Mouse (Mus musculus) MN1 (cell line): ENCODE results near the gene Rnf11.

Source experiments
- DNase-seq: peaks from one replicate; pipeline ENCODE4 v3.0.0-alpha.2; 2016; ENCODE audit warnings: low spot score

The Rnf11 gene

DNA sequence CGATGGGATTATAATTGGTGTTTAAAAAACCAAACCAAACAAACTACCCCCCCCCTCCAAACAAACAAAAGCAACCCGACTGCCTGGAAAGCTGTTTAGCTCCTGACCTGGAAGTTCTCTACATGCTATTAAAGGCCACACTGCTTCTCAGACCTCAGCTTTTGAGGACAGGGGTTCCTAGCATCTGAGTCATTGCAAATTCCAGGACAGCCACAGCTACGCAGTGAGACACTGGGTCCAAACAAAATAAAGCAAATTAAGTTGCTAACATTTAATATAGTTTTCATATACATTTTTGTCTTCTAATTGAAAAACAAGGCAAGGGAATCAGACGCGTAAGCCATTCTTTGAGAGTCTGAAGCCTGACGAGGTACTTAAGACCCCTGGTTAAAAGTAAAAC, 40.1 kb downstream of the Rnf11 start:
- DNase-seq: no peak

DNA sequence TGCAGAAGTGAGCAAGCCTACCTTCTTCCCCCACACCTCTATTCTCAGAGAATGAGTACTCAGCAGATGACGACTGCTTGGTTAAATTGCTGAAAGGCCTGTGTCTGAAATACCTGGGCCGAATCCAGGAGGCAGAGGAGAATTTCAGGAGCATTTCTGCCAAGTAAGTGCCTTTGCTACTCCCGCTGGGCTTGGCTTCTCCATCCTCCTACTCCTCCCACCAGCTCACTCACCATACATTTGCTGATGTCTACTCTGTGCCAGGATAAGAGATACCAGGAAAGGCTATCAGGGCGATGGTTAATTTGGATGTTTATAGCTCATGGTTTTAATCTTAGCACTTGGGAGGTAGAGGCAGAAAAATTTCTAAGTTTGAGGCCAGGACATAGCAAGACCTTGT, 41.9 kb downstream of the Rnf11 start:
- DNase-seq: no peak

DNA sequence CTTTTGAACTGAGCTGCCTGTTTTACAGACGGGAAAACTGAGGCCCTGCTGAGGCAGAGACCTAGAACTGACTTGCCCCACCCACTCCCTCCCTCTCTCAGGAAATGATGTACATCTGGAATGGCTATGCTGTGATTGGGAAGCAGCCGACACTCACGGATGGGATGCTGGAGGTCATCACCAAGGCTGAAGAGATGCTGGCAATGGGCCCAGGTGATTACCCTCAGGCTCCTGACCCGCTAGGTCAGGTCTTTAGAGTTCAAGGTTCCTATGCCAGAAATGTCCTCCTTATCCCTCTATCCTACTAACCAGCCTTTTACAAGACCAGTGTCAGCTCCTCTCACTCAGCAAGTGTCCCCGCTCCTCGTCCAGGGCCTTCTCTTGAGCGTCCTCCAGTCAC, 42.4 kb downstream of the Rnf11 start:
- DNase-seq: no peak

DNA sequence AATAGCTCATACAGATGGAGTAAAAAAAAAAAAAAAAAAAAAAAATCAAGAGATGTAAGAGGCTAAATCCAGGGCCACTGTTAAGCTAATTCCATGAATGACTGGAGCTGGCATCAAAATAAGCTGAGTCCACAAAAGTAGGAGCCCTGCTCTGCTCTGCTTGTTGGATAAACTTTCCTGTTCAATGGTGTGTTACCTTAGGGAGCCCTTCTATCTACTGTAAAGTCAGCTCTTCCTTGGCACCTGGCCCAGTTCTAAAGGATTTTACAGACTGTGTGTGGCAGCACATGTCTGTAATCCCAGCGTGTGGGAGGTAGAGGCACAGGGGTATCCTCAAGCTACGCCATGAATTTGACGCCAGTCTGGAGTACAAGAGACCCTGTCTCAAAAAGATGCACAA, 43.5 kb downstream of the Rnf11 start:
- no peak for DNase-seq

DNA sequence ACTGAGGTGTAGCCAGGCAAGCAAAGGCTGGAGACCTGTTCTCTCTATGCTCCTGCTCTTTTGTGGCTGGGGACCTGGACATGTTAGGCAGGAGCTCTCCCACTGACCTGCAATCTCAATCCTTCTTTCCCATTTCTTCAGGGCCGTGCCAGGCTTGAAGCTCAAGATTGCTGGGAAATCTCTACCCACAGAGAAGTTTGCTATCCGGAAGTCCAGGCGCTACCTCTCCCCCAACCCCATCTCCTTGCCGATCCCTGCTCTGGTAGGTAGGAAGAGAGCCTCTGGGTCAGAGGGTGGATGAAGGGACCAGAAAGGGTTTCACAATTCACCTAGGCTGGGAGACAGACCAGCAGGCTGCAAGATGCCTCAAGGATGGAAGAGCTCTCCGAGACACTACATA, 44.1 kb downstream of the Rnf11 start:
- DNase-seq: no peak

DNA sequence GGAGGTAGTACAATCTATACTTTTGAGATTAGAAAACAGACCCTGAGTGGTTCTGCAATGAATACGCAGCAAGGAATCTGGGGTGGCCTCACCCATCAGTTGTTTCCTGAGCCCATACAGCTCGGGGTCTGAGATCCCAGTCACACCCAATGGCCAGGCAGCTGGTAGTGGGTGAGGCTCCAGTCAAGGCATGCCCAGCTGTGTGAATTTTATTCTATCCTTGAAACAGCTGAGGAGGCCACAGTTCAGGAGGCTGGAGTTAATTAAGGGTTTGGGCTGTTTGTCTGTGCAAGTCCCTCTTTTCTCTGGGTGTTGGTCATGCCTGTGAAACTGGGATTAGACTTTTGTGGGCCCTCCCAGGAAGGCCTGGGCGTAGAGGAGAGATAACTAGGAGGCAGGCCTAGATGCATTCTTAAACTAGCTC, 44.7 kb downstream of the Rnf11 start:
- DNase-seq: no peak

DNA sequence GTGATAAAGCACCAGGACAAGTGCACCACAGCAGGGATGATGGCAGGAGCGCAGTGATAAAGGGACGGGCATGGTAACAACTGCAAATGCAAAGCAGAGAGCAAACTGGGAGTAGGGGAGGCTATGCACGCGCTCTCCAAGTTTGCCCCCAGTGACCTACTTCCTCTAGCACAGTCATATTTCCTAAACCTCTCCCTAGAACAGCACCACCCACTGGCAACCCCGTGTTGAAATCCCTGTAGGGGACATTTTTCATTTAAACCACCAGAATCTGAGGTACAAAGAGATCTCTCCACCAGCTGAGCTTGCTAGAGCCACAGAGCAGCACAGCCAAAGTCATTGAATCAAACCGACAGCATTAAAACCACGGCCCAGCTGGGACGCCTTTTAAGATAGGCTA, 45.4 kb downstream of the Rnf11 start:
- no peak for DNase-seq

DNA sequence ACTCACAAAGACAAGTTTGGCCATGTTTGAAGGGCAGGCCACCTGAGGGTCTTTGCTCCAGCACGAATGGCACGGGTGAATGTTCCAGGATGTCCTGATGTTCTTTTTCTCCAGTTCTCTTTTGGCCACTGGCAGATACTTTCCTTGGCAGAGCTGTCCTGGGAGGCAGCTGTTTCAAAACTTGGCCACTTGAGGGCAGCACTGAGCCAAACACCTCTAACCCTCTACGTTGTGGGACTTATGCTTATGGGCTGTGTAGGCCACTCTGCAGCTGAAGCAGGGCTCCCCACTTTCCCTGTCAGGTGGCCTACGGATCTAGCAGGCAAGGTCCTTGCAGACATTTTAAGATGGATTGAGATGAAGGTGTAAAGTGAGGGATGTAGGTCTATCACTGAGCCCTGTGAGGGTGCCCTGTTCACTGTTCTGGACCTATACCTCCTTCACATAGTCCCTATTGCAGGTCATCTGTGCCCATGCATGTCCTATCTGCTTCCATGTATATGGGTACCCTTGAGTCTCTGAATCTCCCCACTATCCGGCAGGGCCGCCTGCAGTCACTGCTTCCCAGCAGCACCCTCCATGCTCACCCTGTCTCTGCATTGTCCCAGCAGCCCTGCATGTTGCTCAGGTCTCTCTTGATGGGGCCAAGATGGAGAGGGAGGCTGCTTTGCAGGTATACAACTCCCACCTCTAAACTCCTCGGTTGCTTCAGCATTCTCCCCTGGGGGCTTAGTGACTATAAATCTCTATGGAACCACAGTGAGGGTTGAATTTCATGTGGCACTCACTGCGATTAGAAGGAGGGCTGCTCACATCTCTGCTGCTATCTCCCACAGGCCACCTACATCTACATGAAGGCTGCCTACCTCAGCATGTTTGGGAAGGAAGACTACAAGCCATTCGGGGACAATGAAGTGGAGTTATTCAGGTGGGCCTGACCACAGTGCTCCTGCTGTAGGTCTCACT, 46.3 kb downstream of the Rnf11 start:
- peak; percentile 39 for DNase-seq

DNA sequence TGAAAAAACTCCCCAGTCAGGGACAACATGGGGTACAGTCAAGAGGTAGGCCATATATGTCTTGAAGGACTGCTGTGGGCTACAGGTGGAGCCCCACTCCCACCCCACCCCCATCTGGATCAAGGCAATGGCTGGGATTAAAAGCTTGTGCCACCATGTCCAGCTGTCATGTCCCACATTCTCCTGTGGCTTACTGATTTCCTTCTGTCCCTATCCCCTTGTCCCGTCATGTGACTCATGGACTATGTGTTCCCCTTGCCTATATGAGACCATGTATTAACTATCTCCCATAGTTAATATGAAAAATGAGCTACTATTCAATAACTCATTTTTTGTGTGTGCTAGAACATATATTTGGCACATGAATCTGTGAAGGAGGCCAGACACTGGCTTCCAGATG, 50.3 kb downstream of the Rnf11 start:
- no peak for DNase-seq

DNA sequence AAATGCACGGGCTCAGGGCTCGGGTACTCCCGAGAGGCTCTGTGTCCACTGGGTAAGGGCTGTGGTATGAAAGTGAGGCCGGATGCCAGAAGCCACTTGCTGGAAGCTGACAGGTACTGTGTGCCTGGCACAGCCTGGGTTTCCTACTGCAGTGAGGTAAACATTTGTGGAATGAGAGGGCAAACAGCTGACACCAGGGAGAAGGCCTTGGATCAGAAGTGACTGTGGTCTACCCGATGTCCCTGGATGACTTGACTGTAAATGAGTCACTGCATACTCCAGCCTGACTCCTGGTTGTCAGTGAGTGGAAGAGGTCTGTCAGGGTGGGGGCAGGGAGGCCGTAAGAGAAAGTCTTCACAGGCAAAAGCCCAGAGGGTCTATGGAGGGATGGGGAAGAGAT, 50.9 kb downstream of the Rnf11 start:
- DNase-seq: no peak

DNA sequence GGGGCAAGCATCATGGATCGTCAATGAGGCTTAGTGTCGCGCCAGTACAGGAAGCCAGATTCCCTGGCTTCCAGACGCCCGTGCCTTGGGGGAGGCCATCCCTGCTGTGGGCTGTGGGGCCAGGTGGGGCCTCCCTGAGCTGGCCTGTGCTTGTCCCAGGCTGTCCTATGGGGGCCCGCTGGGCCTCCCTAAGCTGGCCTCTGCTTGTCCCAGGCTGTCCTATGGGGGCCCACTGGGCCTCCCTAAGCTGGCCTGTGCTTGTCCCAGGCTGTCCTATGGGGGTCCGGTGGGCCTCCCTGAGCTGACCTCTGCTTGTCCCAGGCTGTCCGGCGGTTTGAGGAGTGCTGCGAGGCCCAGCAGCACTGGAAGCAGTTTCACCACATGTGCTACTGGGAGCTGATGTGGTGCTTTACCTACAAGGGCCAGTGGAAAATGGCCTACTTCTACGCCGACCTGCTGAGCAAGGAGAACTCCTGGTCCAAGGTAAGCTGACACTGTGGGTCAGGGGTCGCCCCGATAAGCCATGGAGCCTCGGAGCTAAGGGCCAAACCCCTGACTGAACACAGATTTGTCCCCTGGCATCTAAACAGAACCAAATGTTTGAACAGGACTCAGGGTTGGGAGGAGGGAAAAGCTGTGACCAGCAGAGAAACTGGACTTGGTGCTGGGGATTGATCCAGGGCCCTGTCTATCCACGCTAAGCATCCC, 51.7 kb downstream of the Rnf11 start:
- no peak for DNase-seq

DNA sequence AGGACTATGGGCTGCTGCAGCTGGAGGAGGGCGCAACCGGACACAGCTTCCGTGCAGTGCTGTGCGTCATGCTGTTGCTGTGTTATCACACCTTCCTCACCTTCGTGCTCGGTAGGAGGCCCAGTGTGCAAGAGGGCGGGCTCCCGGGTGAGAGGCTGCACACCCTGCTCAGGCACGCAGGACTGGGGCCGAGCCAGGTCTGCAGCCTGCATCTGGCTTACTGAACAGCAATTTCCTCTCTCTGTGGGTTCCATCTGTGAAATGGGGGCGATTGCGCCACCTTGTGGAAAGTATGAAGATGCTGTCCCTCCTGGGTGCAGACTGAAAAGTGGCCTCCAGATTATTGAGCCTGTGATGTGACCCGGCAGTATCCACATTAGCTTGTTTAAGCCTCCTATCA, 53.7 kb downstream of the Rnf11 start:
- no peak for DNase-seq

DNA sequence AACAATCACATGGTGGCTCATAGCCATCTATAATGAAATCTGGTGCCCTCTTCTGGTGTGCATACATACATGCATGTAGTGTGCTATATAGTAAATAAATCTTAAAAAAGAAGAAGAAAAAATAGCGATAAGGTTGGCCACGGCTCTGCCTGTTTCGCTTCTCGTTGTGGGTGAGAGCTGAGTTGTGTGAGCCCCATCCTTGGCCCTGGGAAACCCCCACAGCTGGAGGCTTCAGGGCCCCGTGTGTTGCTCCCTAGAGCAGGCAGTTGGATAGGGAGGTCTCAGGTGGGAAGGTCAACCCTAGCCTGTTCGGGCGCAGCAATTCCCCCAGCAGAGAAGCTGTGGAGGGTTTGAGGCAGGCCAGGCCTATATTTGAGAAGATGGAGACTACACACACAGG, 54.3 kb downstream of the Rnf11 start:
- DNase-seq: no peak

DNA sequence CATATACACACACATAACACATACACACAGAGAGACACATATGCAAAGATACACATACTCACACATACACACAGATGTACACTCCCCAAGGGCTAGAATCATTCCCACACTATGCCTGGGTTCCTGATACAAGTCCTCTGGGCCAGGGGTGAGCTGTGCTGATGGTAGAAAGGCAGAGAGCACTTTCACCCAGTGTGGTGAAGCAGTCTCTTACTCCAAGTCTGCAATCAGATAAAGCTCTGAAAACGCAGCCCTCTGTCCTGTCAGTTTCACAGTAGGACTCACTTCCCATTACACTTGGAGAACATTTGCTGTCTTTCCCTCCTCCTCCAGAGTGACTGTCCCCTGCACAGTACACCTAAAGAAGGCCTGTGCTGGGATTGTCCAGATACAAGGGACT, 57.5 kb downstream of the Rnf11 start:
- no peak for DNase-seq

DNA sequence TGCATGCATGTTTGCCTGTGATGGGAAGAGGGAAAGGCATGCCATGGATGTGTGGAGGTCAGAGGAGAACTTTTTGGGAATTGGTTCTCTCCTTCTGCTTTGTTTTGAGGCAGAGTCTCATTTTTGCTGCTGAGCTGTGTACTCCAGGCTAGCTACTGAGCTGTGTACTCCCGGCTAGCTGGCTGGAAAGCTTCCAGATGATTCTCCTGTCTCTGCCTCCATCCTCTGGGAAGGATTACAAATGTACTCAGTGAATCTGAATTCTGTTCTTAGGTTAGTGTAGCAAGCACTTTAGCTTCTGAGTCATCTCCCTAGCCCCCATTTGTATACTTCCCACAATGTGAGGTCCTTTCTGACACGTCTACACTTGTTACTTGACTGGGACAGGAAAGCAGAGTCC, 61.1 kb downstream of the Rnf11 start:
- no peak for DNase-seq

DNA sequence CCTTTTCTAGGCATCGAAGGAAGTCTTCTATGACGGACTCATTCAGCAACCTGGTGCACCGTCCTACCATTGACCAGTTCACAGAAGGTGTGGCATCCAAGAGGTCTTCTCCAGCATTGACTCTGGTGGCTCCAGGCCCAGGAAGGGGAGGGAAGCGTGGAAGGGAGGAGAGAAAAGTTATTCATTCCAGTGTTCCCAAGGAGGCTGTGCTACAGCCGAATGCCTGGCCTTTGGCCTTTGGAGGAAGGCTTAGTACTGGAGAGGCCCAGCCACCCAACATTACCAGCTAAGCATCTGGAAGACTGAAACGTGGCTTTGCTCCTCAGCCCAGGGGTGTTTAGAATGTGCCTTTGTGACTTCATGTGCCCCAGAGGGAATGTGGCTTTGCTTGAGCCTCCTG, 62.1 kb downstream of the Rnf11 start:
- no peak for DNase-seq

DNA sequence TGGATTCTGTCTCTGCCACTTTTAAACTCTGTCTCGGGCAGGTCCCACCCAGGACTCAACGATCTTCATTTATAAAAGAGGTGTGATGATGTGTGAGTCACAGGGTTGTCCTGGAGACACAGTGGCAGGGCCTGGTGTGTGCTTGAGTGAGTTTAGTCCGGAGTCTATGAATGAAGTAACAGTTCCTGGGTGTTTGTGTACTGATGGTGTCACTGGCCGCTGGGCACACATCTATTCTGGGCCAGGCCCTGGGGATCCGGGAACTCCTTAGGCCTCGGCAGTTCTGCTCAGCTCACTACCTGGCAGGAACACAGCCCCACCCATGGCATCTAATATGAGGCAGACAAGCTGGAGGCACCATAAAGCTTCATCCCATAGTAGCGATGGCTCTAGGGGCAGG, 62.9 kb downstream of the Rnf11 start:
- no peak for DNase-seq

DNA sequence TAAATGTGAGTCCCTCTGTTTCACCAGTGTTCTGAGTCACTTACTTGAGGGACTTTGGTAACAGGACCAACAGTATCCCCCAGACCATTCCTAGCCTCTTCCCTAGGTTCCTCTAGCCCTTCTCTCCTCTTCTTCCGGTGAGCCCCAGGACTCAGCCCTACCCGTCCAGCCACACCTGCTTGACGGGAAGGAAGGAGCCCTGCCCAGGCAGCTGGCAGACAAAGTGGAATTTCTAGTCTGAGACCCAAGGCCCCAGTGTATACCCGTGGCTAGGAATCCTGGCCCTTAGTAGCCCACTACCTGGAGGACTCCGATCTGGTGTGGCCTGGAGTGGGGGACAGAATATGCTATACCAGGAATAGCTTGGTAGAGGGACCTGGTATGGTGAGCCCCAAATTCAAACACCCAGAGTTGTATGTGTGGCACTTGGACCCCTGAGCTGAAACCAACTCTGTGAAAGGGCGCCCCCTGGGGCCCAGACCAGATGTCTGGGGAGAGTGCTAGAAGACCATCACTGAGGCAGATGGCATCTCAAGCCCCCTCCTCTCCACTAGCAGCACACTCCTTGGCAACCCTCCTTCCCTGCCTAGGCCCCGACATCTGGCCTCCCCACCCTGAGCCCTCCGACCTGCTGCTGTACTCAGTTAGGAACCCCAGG, 64.3 kb downstream of the Rnf11 start:
- DNase-seq: no peak

DNA sequence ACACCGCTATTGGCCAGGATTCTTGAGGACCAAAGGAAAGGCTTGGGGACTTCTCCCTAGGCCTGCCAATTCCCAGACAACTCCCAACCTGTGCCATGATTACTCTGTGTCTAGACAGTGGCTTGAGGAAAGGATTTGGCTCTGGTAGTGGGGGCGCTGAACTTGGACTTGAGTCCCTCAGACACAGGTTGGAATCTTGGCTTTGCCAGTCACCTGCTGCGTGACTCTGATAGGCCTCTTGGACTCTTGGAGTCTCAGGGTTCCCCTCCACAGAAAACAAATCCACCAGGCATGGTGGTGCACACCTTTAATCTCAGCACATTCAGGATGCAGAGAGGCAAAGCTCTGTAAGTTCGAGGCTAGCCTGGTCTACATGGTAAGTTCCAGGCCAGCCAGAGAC, 65.0 kb downstream of the Rnf11 start:
- no peak for DNase-seq

DNA sequence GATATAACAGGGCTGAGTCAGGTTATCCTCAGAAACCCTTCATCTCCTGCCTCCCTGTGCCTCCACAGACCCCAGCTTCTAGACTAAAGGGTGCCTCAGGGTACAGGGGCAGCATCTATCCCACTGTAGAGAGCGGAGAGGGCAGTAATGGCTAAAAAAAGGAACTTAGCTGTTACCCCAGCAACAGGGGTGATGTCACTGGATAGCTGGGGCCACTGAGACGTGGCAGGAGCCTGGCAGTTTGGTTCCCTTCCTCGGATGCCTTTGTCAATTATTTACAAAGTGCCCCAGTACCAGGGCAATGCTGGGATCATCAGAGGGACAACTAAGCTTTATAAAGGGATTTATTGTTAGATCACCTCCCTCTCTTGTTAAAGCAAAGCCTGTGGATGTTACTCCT, 65.5 kb downstream of the Rnf11 start:
- DNase-seq: no peak

DNA sequence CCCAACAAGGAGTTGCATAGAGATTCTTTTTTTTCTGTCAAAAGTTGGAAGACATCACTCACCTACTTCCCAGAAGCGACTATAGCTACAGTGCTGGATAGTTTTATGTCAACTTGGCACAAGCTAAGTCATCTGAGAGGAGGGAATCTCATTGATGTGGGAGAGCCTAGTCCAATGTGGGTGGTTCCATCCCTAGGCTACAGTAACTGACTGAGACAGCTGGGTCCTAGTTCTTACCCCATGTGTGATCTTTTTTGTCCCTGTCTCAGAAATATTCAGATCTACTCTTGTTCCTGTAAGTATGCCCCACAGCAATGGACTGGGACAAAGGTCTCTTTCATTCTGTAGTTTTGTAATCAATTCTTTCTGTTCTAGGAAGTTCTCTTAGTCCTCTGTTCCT, 66.5 kb downstream of the Rnf11 start:
- DNase-seq: no peak

DNA sequence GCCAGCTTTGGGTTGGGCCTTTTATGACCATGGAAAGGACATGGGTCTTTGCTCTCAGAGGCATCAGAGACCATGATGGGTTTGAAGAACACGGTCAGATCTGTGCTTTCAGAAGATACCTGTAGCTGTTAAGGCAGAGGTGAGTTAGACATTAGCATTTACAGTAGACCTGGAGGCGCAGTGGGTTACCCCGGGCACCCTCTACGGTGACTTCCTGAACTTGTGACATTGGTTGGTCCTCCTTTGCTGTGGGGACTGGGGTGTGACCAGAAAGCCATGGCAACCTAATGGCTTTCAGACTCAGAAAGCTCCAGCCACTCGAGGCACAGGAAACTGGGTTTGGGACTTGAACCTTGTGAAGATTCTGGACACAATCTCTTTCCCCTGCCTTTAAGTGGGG, 72.3 kb downstream of the Rnf11 start:
- DNase-seq: no peak

DNA sequence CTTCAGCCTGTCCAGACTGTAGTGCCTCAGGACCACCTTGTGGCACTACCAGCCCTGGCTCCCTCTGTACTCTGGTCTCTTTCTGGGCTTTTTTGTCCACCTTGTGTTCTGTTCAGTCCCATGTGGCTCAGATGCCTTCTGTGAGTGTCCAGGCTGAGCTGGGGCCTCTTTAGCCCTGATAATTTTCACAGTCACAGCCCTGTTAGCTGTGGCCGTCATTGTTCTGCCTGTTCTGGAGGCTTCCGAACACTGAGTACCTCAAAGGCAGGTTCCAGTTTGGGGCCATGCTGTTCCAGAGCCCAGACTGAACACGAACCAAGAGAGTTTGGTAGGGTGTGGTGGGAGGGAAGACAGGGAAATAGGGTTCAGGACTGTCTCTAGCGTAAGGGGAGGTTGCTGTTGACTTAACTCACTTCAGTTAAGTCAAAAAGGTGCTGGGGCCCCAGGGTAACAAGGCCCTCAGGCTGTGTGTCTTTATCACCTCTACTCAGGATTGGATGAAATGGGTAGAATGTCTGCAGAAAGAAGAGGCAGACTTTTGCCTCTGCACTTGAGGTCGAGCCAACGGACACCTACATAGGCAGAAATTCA, 73.1 kb downstream of the Rnf11 start:
- DNase-seq: no peak
